Mouse (Mus musculus) midbrain, postnatal 0 days (tissue): Measurements from ENCODE around the gene Grin3b. TPM values are rescaled to one million over a fixed set of nuclear protein-coding genes. Genes with fewer than 3 reads are reported as not detected.

ENCODE experiments used
- ATAC-seq: fragments of 200-750 bp; cut with Nextera tagmentation; 2 replicates; pipeline ENCODE4 v1.8.0; 2017; ENCODE audit warnings: moderate number of reproducible peaks, mild to moderate bottlenecking, moderate TSS enrichment, moderate library complexity; ENCODE audit not compliant: low FRiP score
- DNase-seq: peaks from one replicate; pipeline ENCODE4 v3.0.0-alpha.2; 2015; ENCODE audit warnings: low spot score
- H3K27ac ChIP-seq: fragments of 300-500 bp; sonication (generic); 2 replicates; pipeline ENCODE4 v1.5.1; 2014; ENCODE audit warnings: low read depth, mild to moderate bottlenecking, low read length, mixed read lengths
- H3K27me3 ChIP-seq: fragments of 300-500 bp; sonication (generic); 2 replicates; pipeline ENCODE4 v1.6.1; 2014; ENCODE audit warnings: low read length, control low read depth, mixed read lengths; ENCODE audit not compliant: insufficient read depth
- H3K36me3 ChIP-seq: fragments of 300-500 bp; sonication (generic); 2 replicates; pipeline ENCODE4 v1.6.1; 2014; ENCODE audit warnings: low read length, control low read depth, mixed read lengths; ENCODE audit not compliant: insufficient read depth
- H3K4me1 ChIP-seq: fragments of 300-500 bp; sonication (generic); 2 replicates; pipeline ENCODE4 v1.6.1; 2014; ENCODE audit warnings: mild to moderate bottlenecking, control low read depth, antibody characterized with exemption, low read length, mixed read lengths; ENCODE audit not compliant: insufficient read depth
- H3K4me2 ChIP-seq: fragments of 300-500 bp; sonication (generic); 2 replicates; pipeline ENCODE4 v1.6.1; 2014; ENCODE audit warnings: low read depth, mild to moderate bottlenecking, low read length, mixed read lengths; ENCODE audit not compliant: poor library complexity, severe bottlenecking
- H3K4me3 ChIP-seq: fragments of 300-500 bp; sonication (generic); 2 replicates; pipeline ENCODE4 v1.5.1; 2014; ENCODE audit warnings: low read depth, mild to moderate bottlenecking, low read length, moderate library complexity
- H3K9ac ChIP-seq: fragments of 300-500 bp; sonication (generic); replicated peaks from 2 replicates; pipeline ENCODE4 v1.6.1; 2014; ENCODE audit warnings: mild to moderate bottlenecking, low read length, moderate library complexity, mixed read lengths; ENCODE audit not compliant: poor library complexity, severe bottlenecking
- H3K9me3 ChIP-seq: fragments of 300-500 bp; sonication (generic); 2 replicates; pipeline ENCODE4 v1.6.1; 2016; ENCODE audit warnings: low read length, control low read depth
- CTCF ChIP-seq: IDR thresholded peaks from 2 replicates; pipeline ENCODE4 v1.5.1; 2016; ENCODE audit warnings: antibody characterized with exemption, mild to moderate bottlenecking
- WGBS: fragments of 180-500 bp; shearing (Covaris S2); extraction: QIAGEN DNeasy Blood & Tissue Kit; methylation state at CpG from one replicate; pipeline ENCODE4 v1.1.7; 2014; 5-methylcytosine and 5-hydroxymethylcytosine counted together
- polyA plus RNA-seq: library from polyadenylated mRNA; unstranded; fragments of >200 nt; fragmentation: Nextera tagmentation; extraction: Ambion mirVana; gene quantifications from 2 replicates; pipeline ENCODE4 v1.2.1, GENCODE M21; 2015
- total RNA-seq: library from RNA; depleted of rRNA; stranded (reverse); fragments of >200 nt; gene quantifications from 2 replicates; pipeline ENCODE4 v1.2.3, GENCODE M21; 2014; rRNA removed

Gene Grin3b
- total RNA-seq: 0.42 and 2.2 TPM in 2 replicates
- polyA plus RNA-seq: 0.11 and 0.21 TPM in 2 replicates

GRCm38 (mm10) chr10:79970415-79971182, at the start of gene Grin3b:
Grin3b (plus strand) TSS chr10:79970715.
- H3K4me3 ChIP-seq: peak within 1 kb of the TSS; percentile 38
- ATAC-seq (no peak), DNase-seq (no peak)
- 9% methylated on average over 41 of the region's 47 CpGs for WGBS
- H3K4me1 ChIP-seq: no peaks in the 10 kb centered on the region
- peaks cover 33% of the 10 kb centered on the region for H3K36me3 ChIP-seq
- no peak within 1 kb of the TSS for H3K27ac ChIP-seq
- H3K9ac ChIP-seq: peak within 1 kb of the TSS; percentile 51
- peaks cover 16% of the 10 kb centered on the region for H3K27me3 ChIP-seq
- peak within 1 kb of the TSS; percentile 65 for H3K4me2 ChIP-seq
- no peaks in the 10 kb centered on the region for H3K9me3 ChIP-seq
- no peak for TF ChIP-seq CTCF

- no peak for DNase-seq
- no peak within 1 kb of the TSS for H3K27ac ChIP-seq
- 3% methylated on average over 34 of the region's 41 CpGs for WGBS
- H3K4me1 ChIP-seq: peaks cover 12% of the 10 kb centered on the region
- peak within 1 kb of the TSS; percentile 37 for H3K4me3 ChIP-seq
- no peak for TF ChIP-seq CTCF
- peaks cover 50% of the 10 kb centered on the region for H3K27me3 ChIP-seq
- peak within 1 kb of the TSS; percentile 47 for H3K4me2 ChIP-seq
- no peak for ATAC-seq
- no peaks in the 10 kb centered on the region for H3K36me3 ChIP-seq
- H3K9me3 ChIP-seq: no peaks in the 10 kb centered on the region
- H3K9ac ChIP-seq: peak within 1 kb of the TSS; percentile 25
Observed at GRCm38 (mm10) chr10:79920958-79921535, 49.5 kb upstream of the Grin3b start, which contains the start of gene R3hdm4. R3hdm4 (minus strand) TSS chr10:79921208.

GRCm38 (mm10) chr10:79921572-79921971, 48.9 kb upstream of the Grin3b start:
- H3K9ac ChIP-seq: peak overlapping the region; percentile 25
- 2% methylated on average over 34 of the region's 34 CpGs for WGBS
- DNase-seq (no peak), ATAC-seq (no peak)
- no peak overlapping the region for H3K27ac ChIP-seq
- H3K9me3 ChIP-seq: no peaks in the 10 kb centered on the region
- H3K4me3 ChIP-seq: peak overlapping the region; percentile 37
- H3K27me3 ChIP-seq: peaks cover 50% of the 10 kb centered on the region
- H3K4me1 ChIP-seq: peaks cover 12% of the 10 kb centered on the region; the same call in 1 of the 2 replicates
- no peaks in the 10 kb centered on the region for H3K36me3 ChIP-seq
- no peak for TF ChIP-seq CTCF
- H3K4me2 ChIP-seq: peak overlapping the region; percentile 47

GRCm38 (mm10) chr10:79924998-79925784, 45.3 kb upstream of the Grin3b start:
- Histone ChIP-seq H3K27ac (no peak overlapping the region), H3K4me1 (peaks cover 12% of the 10 kb centered on the region), H3K9ac (no peak overlapping the region), H3K4me3 (no peak overlapping the region), H3K27me3 (peaks cover 26% of the 10 kb centered on the region), H3K36me3 (no peaks in the 10 kb centered on the region), H3K4me2 (peak overlapping the region; percentile 90; the same call in 1 of the 2 replicates), H3K9me3 (no peaks in the 10 kb centered on the region)
- ATAC-seq: no peak
- WGBS: 10% methylated on average over 29 of the region's 29 CpGs
- peak; percentile 100 for TF ChIP-seq CTCF
- DNase-seq: peak; percentile 87

- WGBS: 10% methylated on average over 14 of the region's 15 CpGs
- DNase-seq (no peak), ATAC-seq (no peak)
- Histone ChIP-seq H3K27me3 (peaks cover 19% of the 10 kb centered on the region), H3K4me1 (peaks cover 10% of the 10 kb centered on the region), H3K4me2 (peak overlapping the region; percentile 90), H3K36me3 (0 out of 2 replicates have a peak, but pooled peaks cover 1% of the 10 kb centered on the region), H3K4me3 (peak overlapping the region; percentile 89), H3K27ac (peak overlapping the region; percentile 82; the same call in 1 of the 2 replicates), H3K9ac (peak overlapping the region; percentile 86; the same call in 1 of the 2 replicates), H3K9me3 (no peaks in the 10 kb centered on the region)
- TF ChIP-seq CTCF: no peak
Observed at GRCm38 (mm10) chr10:79925785-79926490, 44.6 kb upstream of the Grin3b start.
